Mouse (Mus musculus): ENCODE measurements at regions not wholly inside any gene's neighbourhood (a gene's known extent, or its start where the extent isn't known, plus 50 kb on each side); places are given as distances from the start of the nearest gene placed in this dataset.

DNA sequence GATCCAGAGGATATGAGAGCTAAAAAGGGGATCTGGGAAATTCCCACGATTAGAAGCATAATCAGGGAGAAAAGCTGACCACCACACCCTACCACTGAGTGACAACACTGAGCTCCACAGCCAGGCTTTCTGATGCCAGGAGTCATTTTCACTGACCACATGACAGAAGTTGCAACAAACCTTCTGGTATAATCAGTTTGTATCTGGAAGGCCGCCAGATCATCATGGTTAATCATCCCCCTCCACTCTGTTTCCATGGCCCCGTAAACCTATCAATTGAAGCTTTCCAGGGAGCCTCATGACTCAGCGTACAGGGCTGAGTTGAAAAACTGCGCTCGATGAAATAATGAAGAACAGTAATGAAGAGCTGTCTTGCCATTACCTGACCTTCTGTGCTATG, 316.9 kb downstream of the H2al1j start:
- no peak for TF ChIP-seq CTCF (IDR thresholded peaks at IDR 0.05; ENCODE audit: borderline replicate concordance, insufficient read depth, low read depth, low read length)
- TF ChIP-seq POLR2A (IDR thresholded peaks at IDR 0.05; ENCODE audit: borderline replicate concordance, insufficient read depth, low read length): no peak
